Mouse (Mus musculus): ENCODE data around the gene Snx29.
"Not testable (repeated sequence)": the region's sequence is repeated elsewhere in the genome, so short reads cannot be mapped to it uniquely, and the experiment has no call there.

Snx29 gene

DNA sequence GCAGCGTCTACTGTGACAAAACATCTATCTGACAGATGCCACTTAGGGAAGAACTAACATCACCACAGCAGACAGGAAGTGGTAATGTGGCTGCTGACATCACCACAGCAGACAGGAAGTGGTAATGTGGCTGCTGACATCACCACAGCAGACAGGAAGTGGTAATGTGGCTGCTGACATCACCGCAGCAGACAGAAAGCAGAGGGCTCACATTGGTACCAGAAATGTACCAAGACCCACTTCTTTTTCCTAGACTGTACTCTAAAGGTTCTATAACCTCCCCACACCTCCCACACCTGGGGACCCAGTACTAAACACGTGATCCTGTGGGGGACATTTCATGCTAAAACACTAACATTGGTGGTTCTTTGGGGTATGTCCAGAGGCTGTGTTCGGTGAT is 126.0 kb downstream of the Snx29 start:
- DNase-seq (ENCODE audit: extremely low spot score): not testable (repeated sequence)

DNA sequence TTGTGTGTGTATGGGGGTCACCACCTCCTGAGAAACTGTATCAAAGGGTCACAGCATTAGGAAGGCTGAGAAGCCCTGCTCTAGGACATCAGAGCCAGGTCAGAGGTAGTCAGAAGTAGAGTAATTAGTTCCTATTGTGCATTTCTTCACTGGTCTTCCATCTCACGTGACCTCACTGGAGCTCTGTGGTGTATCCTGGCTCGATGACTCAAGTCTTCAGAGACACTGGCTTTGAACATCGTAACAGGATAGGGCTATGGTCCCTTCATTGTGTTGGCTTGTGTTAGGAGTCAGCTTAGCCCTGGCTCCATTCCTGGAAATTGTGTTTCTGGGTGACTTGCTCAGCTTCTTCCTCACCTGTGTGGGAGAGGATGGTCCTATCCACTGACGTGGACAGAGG is 126.6 kb downstream of the Snx29 start:
- no peak for DNase-seq (ENCODE audit: extremely low spot score)

GRCm38 (mm10) chr16:11450626-11451025 is 127.9 kb downstream of the Snx29 start:
- DNase-seq (ENCODE audit: extremely low spot score): no peak

DNA sequence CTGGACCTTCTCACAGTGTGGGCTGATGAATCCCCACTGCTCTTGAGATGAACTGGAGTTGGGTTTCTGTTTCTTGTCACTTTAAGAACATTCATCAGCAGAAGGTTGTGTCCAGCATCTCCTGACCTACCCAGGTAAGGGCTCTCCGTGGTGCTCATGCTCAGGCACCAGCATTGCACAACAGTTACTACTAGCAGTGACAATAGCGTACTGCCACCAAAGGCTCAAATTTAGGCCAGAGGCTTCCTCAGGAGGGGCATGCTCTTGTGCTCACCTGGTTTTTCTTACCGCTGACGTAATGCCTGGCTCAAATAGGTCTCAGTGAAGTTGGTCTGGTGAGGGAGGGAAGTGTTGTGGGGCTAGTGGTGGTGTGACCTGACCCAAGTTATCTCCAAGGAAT is 132.2 kb downstream of the Snx29 start:
- DNase-seq (ENCODE audit: extremely low spot score): no peak

DNA sequence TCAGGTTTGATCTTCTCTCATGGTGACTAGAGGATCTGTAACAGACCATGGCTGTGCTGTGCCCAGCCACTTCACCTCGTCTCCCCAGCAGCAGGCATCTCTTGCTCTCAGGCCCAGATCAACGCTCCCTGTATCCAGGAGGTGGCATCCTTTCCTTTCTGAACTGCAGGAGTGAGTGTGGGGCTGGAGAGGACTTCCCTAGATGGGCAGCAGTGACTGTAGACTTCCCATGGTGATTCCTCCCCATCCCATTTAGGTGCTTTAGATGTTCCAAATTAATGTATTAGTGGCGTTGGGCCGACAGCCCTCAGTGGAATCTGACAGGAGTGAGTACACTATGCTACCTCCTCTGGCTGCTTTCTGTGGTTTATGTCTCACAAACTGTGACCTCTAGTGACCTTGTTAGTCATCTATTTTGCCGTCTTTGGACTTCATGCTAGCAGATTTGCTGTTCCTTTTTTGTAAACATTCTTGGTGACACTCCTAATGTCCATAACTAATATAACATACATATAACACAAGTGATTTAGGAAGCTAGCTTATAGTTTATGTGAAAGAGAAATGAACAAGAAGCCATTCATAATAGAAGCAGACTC is 132.9 kb downstream of the Snx29 start:
- DNase-seq (ENCODE audit: extremely low spot score): no peak

GRCm38 (mm10) chr16:11456141-11456645 is 133.5 kb downstream of the Snx29 start:
- no peak for DNase-seq (ENCODE audit: extremely low spot score)

GRCm38 (mm10) chr16:11457136-11457535 is 134.4 kb downstream of the Snx29 start:
- no peak for DNase-seq (ENCODE audit: extremely low spot score)

DNA sequence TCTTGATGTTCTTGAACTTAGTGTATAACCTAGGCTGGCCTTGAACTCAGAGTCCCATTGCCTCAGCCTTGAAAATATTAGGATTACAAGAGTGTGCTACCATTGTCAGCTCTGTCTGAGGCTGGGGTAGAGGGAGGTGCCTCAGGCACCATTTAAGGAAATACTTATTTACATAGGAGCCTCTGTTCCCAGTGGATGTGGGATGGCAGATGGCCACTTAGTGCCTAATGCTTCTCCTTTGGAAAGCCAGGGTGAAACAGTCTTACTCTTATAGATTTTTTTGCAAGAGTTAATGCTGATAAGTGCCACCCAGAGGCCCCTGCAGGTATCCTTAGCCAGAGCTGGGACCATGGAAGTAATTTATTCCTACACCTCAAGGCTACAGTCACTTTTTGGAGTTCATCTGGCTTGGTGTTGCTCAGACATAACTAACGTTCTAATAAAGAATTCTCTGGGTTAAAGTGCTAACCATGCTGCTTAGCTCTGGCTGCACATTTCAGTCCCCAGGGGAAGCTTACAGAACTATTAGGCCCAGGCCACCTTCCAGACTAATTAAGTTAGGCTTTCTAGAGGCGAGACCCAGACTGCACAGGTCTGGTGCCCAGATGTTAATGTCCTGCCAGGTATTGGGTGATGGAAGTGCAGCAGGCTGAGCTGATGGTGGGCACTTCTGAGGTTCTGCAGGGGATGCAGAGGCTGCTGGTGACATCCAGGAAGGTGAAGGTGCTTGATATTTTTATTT is 135.1 kb downstream of the Snx29 start:
- no peak for DNase-seq (ENCODE audit: extremely low spot score)

- no peak for DNase-seq (ENCODE audit: extremely low spot score)
Measured at GRCm38 (mm10) chr16:11460210-11460609, 137.5 kb downstream of the Snx29 start.

GRCm38 (mm10) chr16:11461612-11462011 is 138.9 kb downstream of the Snx29 start:
- no peak for DNase-seq (ENCODE audit: extremely low spot score)

DNA sequence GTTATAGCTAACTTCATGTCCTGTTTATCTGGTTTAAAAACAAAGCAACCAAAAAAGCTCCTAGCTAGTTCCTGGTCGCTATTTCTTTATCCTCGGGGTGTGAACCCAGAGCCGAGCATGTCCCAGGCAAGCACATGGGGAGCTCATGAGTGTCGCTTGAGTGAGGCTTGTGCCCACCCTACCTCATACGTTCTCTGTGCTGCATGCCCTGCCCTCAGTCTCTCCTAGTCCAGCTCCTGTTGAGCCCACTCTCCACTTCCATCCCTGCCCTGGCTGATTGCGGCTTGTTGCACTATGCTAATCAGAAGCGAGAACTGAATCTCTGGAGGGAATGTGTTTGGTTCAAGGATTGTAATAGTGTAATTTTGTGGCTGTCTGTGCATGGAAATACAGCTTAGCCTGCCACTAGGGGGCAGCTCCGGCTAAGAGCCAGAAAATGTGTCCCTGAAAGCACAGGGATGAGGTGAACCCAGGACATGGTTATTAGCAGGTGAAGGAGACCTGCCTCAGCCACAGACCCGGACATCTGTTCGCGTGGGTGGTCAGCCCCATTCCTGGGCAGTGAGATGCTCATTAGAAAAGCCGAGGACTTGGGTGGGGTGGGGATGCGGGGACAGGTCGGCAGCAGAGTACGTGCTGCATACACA is 145.9 kb downstream of the Snx29 start:
- DNase-seq (ENCODE audit: extremely low spot score): peak; percentile 59

GRCm38 (mm10) chr16:11469491-11469890 is 146.8 kb downstream of the Snx29 start:
- no peak for DNase-seq (ENCODE audit: extremely low spot score)

DNA sequence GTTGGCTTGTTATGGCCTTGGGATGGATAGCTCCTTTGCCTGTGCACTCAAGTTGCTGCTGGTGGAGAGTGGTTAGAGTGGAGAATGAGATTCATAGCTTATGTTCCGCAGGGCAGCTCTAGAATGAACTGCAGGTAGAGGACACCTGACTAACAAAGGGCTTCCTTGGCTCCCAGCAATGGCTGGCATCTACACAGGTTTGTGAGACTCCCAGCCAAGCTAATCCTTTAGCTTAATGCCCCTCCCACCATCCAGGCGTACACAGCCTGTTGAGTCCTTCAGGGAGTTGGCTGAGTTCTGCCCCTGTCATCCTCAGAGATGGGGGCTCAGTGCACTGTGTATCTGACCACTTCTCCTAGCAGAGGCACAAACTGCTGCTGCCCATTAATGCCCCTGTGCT is 148.5 kb downstream of the Snx29 start:
- no peak for DNase-seq (ENCODE audit: extremely low spot score)

GRCm38 (mm10) chr16:11472852-11473251 is 150.1 kb downstream of the Snx29 start:
- DNase-seq (ENCODE audit: extremely low spot score): no peak

DNA sequence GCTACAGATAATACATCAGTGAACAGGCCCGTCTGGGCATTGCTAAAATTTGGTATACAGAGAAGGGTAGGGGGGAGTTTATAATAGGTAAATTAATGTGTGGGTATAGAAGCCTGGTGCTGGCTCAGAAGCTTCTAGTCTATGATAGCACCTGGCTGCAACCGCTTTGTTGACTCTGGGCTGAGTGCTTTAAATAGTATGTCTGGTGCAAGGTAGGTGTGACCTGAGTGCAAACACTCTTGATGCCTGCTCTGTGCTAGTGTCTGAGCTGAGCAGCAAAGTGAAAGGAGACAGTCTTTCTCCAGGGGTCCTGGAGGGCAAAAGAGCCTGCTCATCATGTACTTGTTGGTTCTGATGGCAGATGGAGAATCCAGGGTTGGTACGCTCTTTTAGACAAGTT is 150.8 kb downstream of the Snx29 start:
- no peak for DNase-seq (ENCODE audit: extremely low spot score)

- DNase-seq (ENCODE audit: extremely low spot score): no peak
Measured at GRCm38 (mm10) chr16:11473893-11474505, 151.3 kb downstream of the Snx29 start.

DNA sequence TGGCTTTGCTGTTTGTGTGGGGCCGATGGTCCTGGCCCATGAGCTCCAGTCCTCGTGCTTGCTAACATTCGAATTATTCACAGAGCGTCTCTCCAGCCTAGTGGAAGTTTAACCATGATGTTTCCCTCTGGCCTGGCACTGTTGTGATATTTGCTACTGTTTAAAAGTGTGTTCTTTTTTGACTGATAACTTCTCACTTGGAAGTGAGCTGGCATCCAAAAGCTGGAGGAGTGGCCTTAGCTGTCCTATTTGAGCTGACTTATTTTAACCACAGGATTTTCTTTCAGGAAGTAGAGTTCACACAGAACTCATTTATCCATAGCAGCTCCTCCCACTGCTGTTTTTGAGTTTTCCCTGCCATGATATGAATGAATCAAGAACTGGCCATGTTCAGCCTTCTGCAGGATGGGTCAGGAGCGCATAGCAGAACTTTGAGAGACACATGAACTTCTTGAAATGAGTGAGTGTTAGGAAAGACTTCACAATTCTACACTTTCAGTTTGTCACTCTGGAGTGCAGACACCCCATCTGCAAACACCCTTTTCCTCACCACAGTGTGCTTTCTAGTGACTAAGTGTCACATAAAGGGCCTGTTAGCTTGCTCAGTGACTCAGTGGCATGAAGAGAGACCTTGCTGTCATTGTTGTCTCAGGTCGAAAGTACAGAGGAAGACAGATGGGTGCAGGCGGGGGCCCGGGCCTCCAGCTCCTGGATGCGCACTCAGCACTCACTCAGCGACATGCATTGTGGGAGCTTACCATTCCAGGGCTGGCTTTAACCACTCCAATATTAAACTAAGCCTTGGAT is 152.6 kb downstream of the Snx29 start:
- DNase-seq (ENCODE audit: extremely low spot score): no peak

GRCm38 (mm10) chr16:11476314-11476713 is 153.6 kb downstream of the Snx29 start:
- DNase-seq (ENCODE audit: extremely low spot score): no peak

GRCm38 (mm10) chr16:11476968-11477367 is 154.3 kb downstream of the Snx29 start:
- no peak for DNase-seq (ENCODE audit: extremely low spot score)

- no peak for DNase-seq (ENCODE audit: extremely low spot score)
Measured at GRCm38 (mm10) chr16:11477591-11477990, 154.9 kb downstream of the Snx29 start.

- no peak for DNase-seq (ENCODE audit: extremely low spot score)
Measured at GRCm38 (mm10) chr16:11479605-11480004, 156.9 kb downstream of the Snx29 start.

DNA sequence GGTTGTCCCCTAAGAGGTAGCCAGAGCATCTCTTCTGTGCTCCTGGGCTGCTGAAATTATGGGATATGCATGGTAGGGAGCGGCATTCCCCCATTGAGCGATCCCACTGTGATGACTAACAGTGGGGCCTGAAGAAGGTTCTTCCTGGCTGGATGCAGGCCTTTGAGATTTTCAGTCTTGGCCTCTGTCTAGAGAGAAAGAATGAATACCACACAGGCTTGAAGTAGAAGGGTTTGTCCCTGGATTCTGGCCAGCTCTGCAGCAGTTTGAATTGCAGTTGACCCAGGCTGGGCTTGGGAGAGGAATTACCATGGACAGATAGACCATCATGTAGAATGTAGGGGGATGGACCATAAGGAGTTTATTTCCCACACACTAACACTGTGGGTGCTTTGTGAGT is 159.5 kb downstream of the Snx29 start:
- DNase-seq (ENCODE audit: extremely low spot score): no peak

All from embryo, embryonic 9.5 days (tissue).